8 mouse cellular contexts compared by ENCODE assay signal in the genomic region with DNA sequence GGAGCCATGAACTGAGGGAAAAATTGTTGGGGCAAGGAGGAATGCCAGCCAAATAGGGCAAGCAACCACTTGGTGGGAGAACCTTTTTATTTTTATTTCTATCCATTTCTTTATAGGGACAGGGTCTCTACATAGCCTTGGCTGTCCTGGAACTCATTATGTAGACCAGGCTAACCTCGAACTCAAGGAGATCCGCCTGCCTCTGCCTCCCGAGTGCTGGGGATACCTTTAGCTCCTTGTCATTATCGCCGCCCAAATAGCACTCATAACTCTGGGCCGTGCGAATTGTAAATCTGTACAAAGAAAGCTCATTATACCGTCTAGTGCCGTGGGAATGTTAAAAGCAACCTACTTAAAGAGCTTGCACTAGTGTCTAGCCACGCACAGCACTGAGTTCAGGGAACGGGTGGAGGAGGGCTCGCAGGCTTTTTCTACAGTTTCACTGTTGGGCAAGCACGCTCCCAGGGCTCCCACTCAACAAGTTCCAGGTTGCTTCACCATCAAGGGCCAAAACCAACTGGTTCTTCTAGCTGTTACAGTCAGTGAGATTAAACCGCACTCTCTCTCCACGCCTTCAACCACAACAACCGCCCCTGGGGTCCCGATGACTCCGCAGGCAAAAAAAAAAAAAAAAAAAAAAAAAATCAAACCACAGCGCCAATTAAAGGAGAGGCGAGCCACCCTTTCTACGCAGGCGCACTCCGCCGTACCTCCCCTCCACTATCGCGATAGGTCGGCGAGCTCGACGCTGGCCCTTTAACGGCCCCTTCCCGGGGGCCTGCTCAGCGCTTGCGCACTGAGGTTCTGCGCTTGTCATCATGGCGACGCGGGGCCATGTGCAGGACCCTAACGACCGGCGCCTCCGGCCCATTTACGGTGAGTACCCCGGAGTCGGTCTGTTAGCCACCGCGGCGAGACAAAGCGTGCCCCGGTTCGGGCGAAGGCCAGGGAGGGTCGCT. TPM values are rescaled to one million over a fixed set of nuclear protein-coding genes. Genes with fewer than 3 reads are reported as not detected.
DNase-seq lines count a peak whose midpoint lies in the region; ATAC-seq and TF ChIP-seq lines count a peak whose summit lies in the region.

Gene Naa25, plus strand, starts transcription at position 750 of the 959 bp plus-strand sequence.

- peak; percentile 97 for ATAC-seq in forebrain, embryonic 15.5 days (replicated peaks)
- ATAC-seq in neutrophil, adult 5-6 weeks (ENCODE audit: extremely low read depth, insufficient number of reproducible peaks, low FRiP score, poor library complexity, severe bottlenecking): peak; percentile 95

- H3K9ac ChIP-seq in ES-E14 (ENCODE audit: insufficient read depth, low read depth, low read length, poor library complexity, severe bottlenecking): peak within 1 kb of the TSS; percentile 99
- H3K9ac ChIP-seq in forebrain, embryonic 15.5 days (replicated peaks): peak within 1 kb of the TSS; percentile 72

- peak within 1 kb of the TSS; percentile 76 for H3K27ac ChIP-seq in ES-E14 (ENCODE audit: insufficient read depth, low read depth, low read length, poor library complexity, severe bottlenecking)
- peak within 1 kb of the TSS; percentile 83 for H3K27ac ChIP-seq in forebrain, embryonic 15.5 days (replicated peaks)

- DNase-seq in ES-E14 (ENCODE audit: low read depth, low spot score): peak; percentile 94
- DNase-seq in cerebellum, adult 11-12 months: peak; percentile 94
- peak; percentile 91 for DNase-seq in heart, postnatal 25 days (ENCODE audit: low spot score)
- peak; percentile 90 to 93 for DNase-seq in layer of hippocampus, adult 18-20 months (ENCODE audit: low spot score in 2 of 2)
- DNase-seq in lung, adult 2 months: peak; percentile 93
- DNase-seq in thymus, adult 18-20 months: peak; percentile 89 to 93

- H3K4me3 ChIP-seq in ES-E14 (ENCODE audit: insufficient read depth in 1 of 2, low read depth in 1 of 2, low read length in 2 of 2, poor library complexity in 1 of 2, severe bottlenecking in 1 of 2): peak within 1 kb of the TSS; percentile 93 to 98
- H3K4me3 ChIP-seq in forebrain, embryonic 15.5 days: peak within 1 kb of the TSS; percentile 78
- H3K4me3 ChIP-seq in lung, adult 2 months (replicated peaks; ENCODE audit: extremely low read depth, low read depth, low read length): peak within 1 kb of the TSS; percentile 96

- in situ Hi-C loops in ES-E14 (cut with MboI; ENCODE audit: low sequenced_read_pairs in 2 of 2, unreplicated experiment in 2 of 2): no loop called here

- WGBS in forebrain, embryonic 15.5 days: 9% methylated on average over 53 of the region's 53 CpGs
- WGBS in lung, adult 2 months: 6% methylated on average over 53 of the region's 53 CpGs

- peak within 1 kb of the TSS; percentile 78 for H3K4me2 ChIP-seq in forebrain, embryonic 15.5 days (replicated peaks)

- H3K4me1 ChIP-seq in ES-E14 (ENCODE audit: control insufficient read depth in 2 of 2, insufficient read depth in 2 of 2, low read length in 2 of 2, poor library complexity in 1 of 2): peaks cover 2 to 16% of the 10 kb centered on the region in 2 experiments; a peak in 2 of 4 replicates
- H3K4me1 ChIP-seq in forebrain, embryonic 15.5 days: peaks cover 19% of the 10 kb centered on the region
- peaks cover 10% of the 10 kb centered on the region; the same call in 1 of the 2 replicates for H3K4me1 ChIP-seq in lung, adult 2 months (ENCODE audit: control insufficient read depth, insufficient read depth, low read length)

- H3K36me3 ChIP-seq in ES-E14 (ENCODE audit: control insufficient read depth, insufficient read depth, low read length, poor library complexity, severe bottlenecking): peaks cover 11% of the 10 kb centered on the region; the same call in 1 of the 2 replicates
- 0 out of 2 replicates have a peak, but pooled peaks cover 5% of the 10 kb centered on the region for H3K36me3 ChIP-seq in forebrain, embryonic 15.5 days

- intact Hi-C loops in heart, postnatal 25 days (cut with DNase I): loop anchor here (5.0 kb wide), 1 partner anchor 180 kb away; no protein-coding TSS in a partner anchor

- H3K9me3 ChIP-seq in ES-E14 (ENCODE audit: control insufficient read depth, insufficient read depth, low read depth, low read length): no peaks in the 10 kb centered on the region
- no peaks in the 10 kb centered on the region for H3K9me3 ChIP-seq in forebrain, embryonic 15.5 days

- H3K27me3 ChIP-seq in forebrain, embryonic 15.5 days: no peaks in the 10 kb centered on the region

- no peak for TF ChIP-seq CTCF in lung, adult 2 months (IDR thresholded peaks at IDR 0.05; ENCODE audit: insufficient read depth, low read length)

- TF ChIP-seq POLR2A in lung, adult 2 months (IDR thresholded peaks at IDR 0.05; ENCODE audit: borderline replicate concordance, extremely low read depth, low read depth, low read length): peak; percentile 65; the same call in 1 of the 2 replicates

TF ChIP-seq in ES-E14, 5 proteins besides CTCF, POLR2A, EP300 and RAD21:
- TF ChIP-seq HCFC1 (IDR thresholded peaks at IDR 0.05; ENCODE audit: borderline replicate concordance, insufficient read depth, low read length) (0 out of 2 replicates have a peak, but pooled peaks have one; percentile 58), ZNF384 (IDR thresholded peaks at IDR 0.05; ENCODE audit: low read depth, low read length) (peak; percentile 98), ZC3H11A (IDR thresholded peaks at IDR 0.05; ENCODE audit: borderline replicate concordance, low read depth, low read length) (no peak), MAFK (IDR thresholded peaks at IDR 0.05; ENCODE audit: insufficient read depth, low read depth, low read length) (no peak), CHD2 (IDR thresholded peaks at IDR 0.05; ENCODE audit: low read depth, low read length) (peak; percentile 97)

RNA-seq across cellular contexts. Expression of gene Naa25, which starts in this region (rescaled TPM):
- total RNA-seq in ES-E14 (2012; rRNA removed): 92.3 and 118 TPM in 2 replicates
- 54.7 and 59.0 TPM in 2 replicates for polyA plus RNA-seq in forebrain, embryonic 15.5 days (2015; fragmentation: Nextera tagmentation; extraction: Ambion mirVana)
- 10 to 100 TPM; 19.9 TPM for total RNA-seq in heart, postnatal 25 days (2021)
- 10 to 100 TPM; 39.4 to 39.8 TPM for total RNA-seq in layer of hippocampus, adult 18-20 months (2021)
- 6.2 and 10.0 TPM in 2 replicates for polyA plus RNA-seq in lung, adult 2 months (2012; rRNA removed)
- total RNA-seq in neutrophil, adult 5-6 weeks (2017): 31.0 and 34.3 TPM in 2 replicates

Comparison
In these comparisons a context has a peak if more than half of its experiments do, and no peak if none do; other contexts are left out.
1. Peak in every context shown above with its lines: DNase-seq, ATAC-seq, H3K4me3 ChIP-seq and H3K27ac ChIP-seq.